Mouse (Mus musculus): Measurements from ENCODE around the gene Exoc6. TPM values are rescaled to one million over a fixed set of nuclear protein-coding genes. Genes with fewer than 3 reads are reported as not detected.

Gene Exoc6
- total RNA-seq, 2 experiments from 2014 or later, result 44.3 to 73.0 TPM

- ATAC-seq (replicated peaks; ENCODE audit: poor library complexity, severe bottlenecking), result peak; percentile 53; the same call in 1 of the 2 replicates
Observed at GRCm38 (mm10) chr19:37569186-37569754, 19.1 kb downstream of the Exoc6 start.

GRCm38 (mm10) chr19:37570966-37571718 is 20.9 kb downstream of the Exoc6 start:
- ATAC-seq (replicated peaks; ENCODE audit: poor library complexity, severe bottlenecking), result no peak

- ATAC-seq (replicated peaks; ENCODE audit: poor library complexity, severe bottlenecking), result no peak
Observed at GRCm38 (mm10) chr19:37574802-37575201, 24.6 kb downstream of the Exoc6 start.

- no peak for ATAC-seq (replicated peaks; ENCODE audit: poor library complexity, severe bottlenecking)
Observed at GRCm38 (mm10) chr19:37579607-37580006, 29.4 kb downstream of the Exoc6 start.

- ATAC-seq (replicated peaks; ENCODE audit: poor library complexity, severe bottlenecking), result no peak
Observed at GRCm38 (mm10) chr19:37580438-37580837, 30.2 kb downstream of the Exoc6 start.

GRCm38 (mm10) chr19:37585210-37585609 is 35.0 kb downstream of the Exoc6 start:
- peak; percentile 83 for ATAC-seq (replicated peaks; ENCODE audit: poor library complexity, severe bottlenecking)

GRCm38 (mm10) chr19:37585684-37586083 is 35.5 kb downstream of the Exoc6 start:
- ATAC-seq (replicated peaks; ENCODE audit: poor library complexity, severe bottlenecking), result peak; percentile 87

- peak; percentile 93 for ATAC-seq (replicated peaks; ENCODE audit: poor library complexity, severe bottlenecking)
Observed at GRCm38 (mm10) chr19:37590544-37590943, 40.3 kb downstream of the Exoc6 start.

- ATAC-seq (replicated peaks; ENCODE audit: poor library complexity, severe bottlenecking), result peak; percentile 44; the same call in 1 of the 2 replicates
Observed at GRCm38 (mm10) chr19:37601968-37602848, 52.0 kb downstream of the Exoc6 start.

- ATAC-seq (replicated peaks; ENCODE audit: poor library complexity, severe bottlenecking), result no peak
Observed at GRCm38 (mm10) chr19:37609991-37610390, 59.8 kb downstream of the Exoc6 start.

- ATAC-seq (replicated peaks; ENCODE audit: poor library complexity, severe bottlenecking), result no peak
Observed at GRCm38 (mm10) chr19:37612893-37613292, 62.7 kb downstream of the Exoc6 start.

GRCm38 (mm10) chr19:37615039-37615630 is 64.9 kb downstream of the Exoc6 start:
- no peak for ATAC-seq (replicated peaks; ENCODE audit: poor library complexity, severe bottlenecking)

GRCm38 (mm10) chr19:37647994-37648393 is 97.8 kb downstream of the Exoc6 start:
- no peak for ATAC-seq (replicated peaks; ENCODE audit: poor library complexity, severe bottlenecking)

- no peak for ATAC-seq (replicated peaks; ENCODE audit: poor library complexity, severe bottlenecking)
Observed at GRCm38 (mm10) chr19:37650526-37650925, 100.3 kb downstream of the Exoc6 start.

GRCm38 (mm10) chr19:37654012-37654411 is 103.8 kb downstream of the Exoc6 start:
- ATAC-seq (replicated peaks; ENCODE audit: poor library complexity, severe bottlenecking), result no peak

- ATAC-seq (replicated peaks; ENCODE audit: poor library complexity, severe bottlenecking), result no peak
Observed at GRCm38 (mm10) chr19:37656441-37656840, 106.2 kb downstream of the Exoc6 start.

- no peak for ATAC-seq (replicated peaks; ENCODE audit: poor library complexity, severe bottlenecking)
Observed at GRCm38 (mm10) chr19:37665256-37665655, 115.0 kb downstream of the Exoc6 start.

GRCm38 (mm10) chr19:37667855-37668594 is 117.8 kb downstream of the Exoc6 start:
- no peak for ATAC-seq (replicated peaks; ENCODE audit: poor library complexity, severe bottlenecking)

GRCm38 (mm10) chr19:37668657-37669056 is 118.4 kb downstream of the Exoc6 start:
- no peak for ATAC-seq (replicated peaks; ENCODE audit: poor library complexity, severe bottlenecking)

- ATAC-seq (replicated peaks; ENCODE audit: poor library complexity, severe bottlenecking), result no peak
Observed at GRCm38 (mm10) chr19:37669486-37669885, 119.3 kb downstream of the Exoc6 start.

All from granulocyte monocyte progenitor cell, adult 5-6 weeks (primary cell).